Mouse (Mus musculus) midbrain, embryonic 11.5 days (tissue): ENCODE measurements around the gene Tmem132c. TPM values are rescaled to one million over a fixed set of nuclear protein-coding genes. Genes with fewer than 3 reads are reported as not detected.
A peak's percentile ranks its signal among the peaks of the same experiment; 100 is the strongest.

Experiments
- ATAC-seq: fragments of 200-750 bp; cut with Nextera tagmentation; 2 replicates; pipeline ENCODE4 v1.8.0; 2017; ENCODE audit warnings: moderate TSS enrichment, moderate library complexity; ENCODE audit not compliant: low FRiP score
- DNase-seq: peaks from one replicate; pipeline ENCODE4 v3.0.0; 2015; ENCODE audit warnings: low spot score; ENCODE audit errors: missing footprints
- H3K27ac ChIP-seq: fragments of 300-500 bp; sonication (generic); 2 replicates; pipeline ENCODE4 v1.5.1; 2014; ENCODE audit warnings: low read depth, low read length
- H3K27me3 ChIP-seq: fragments of 300-500 bp; sonication (generic); 2 replicates; pipeline ENCODE4 v1.6.1; 2014; ENCODE audit warnings: mild to moderate bottlenecking, low read length, moderate library complexity, mixed read lengths; ENCODE audit not compliant: control insufficient read depth, insufficient read depth
- H3K36me3 ChIP-seq: fragments of 300-500 bp; sonication (generic); 2 replicates; pipeline ENCODE4 v1.6.1; 2014; ENCODE audit warnings: mild to moderate bottlenecking, low read length, moderate library complexity, mixed read lengths; ENCODE audit not compliant: control insufficient read depth, insufficient read depth
- H3K4me1 ChIP-seq: fragments of 300-500 bp; sonication (generic); 2 replicates; pipeline ENCODE4 v1.6.1; 2014; ENCODE audit warnings: low read length; ENCODE audit not compliant: control insufficient read depth, insufficient read depth
- H3K4me2 ChIP-seq: fragments of 300-500 bp; sonication (generic); 2 replicates; pipeline ENCODE4 v1.6.1; 2014; ENCODE audit warnings: mild to moderate bottlenecking, moderate library complexity
- H3K4me3 ChIP-seq: fragments of 300-500 bp; sonication (generic); 2 replicates; pipeline ENCODE4 v1.5.1; 2014; ENCODE audit warnings: low read depth, low read length
- H3K9ac ChIP-seq: fragments of 300-500 bp; sonication (generic); 2 replicates; pipeline ENCODE4 v1.6.1; 2014; ENCODE audit warnings: low read length
- H3K9me3 ChIP-seq: fragments of 300-500 bp; sonication (generic); 2 replicates; pipeline ENCODE4 v1.6.1; 2016; ENCODE audit warnings: low read length; ENCODE audit not compliant: control insufficient read depth
- WGBS: fragments of 180-500 bp; shearing (Covaris S2); extraction: QIAGEN DNeasy Blood & Tissue Kit; methylation state at CpG from one replicate; pipeline ENCODE4 v1.1.7; 2014; 5-methylcytosine and 5-hydroxymethylcytosine counted together
- polyA plus RNA-seq: library from polyadenylated mRNA; unstranded; fragments of >200 nt; fragmentation: Nextera tagmentation; extraction: Ambion mirVana; gene quantifications from 2 replicates; pipeline ENCODE4 v1.2.1, GENCODE M21; 2014

Tmem132c gene
- polyA plus RNA-seq, 1 experiment from 2014 or later = 16.3 TPM

- H3K4me2 ChIP-seq = no peak overlapping the region
- DNase-seq = peak; percentile 33
- H3K9ac ChIP-seq = no peak overlapping the region
- no peaks in the 10 kb centered on the region for H3K9me3 ChIP-seq
- H3K4me1 ChIP-seq = no peaks in the 10 kb centered on the region
- no peak overlapping the region for H3K27ac ChIP-seq
- WGBS = 82% methylated on average over 9 of the region's 9 CpGs
- no peaks in the 10 kb centered on the region for H3K36me3 ChIP-seq
- H3K4me3 ChIP-seq = no peak overlapping the region
- no peaks in the 10 kb centered on the region for H3K27me3 ChIP-seq
- ATAC-seq = no peak
Observed at GRCm38 (mm10) chr5:127431561-127431960, 190.0 kb downstream of the Tmem132c start.

- no peak for DNase-seq
- Histone ChIP-seq H3K9ac (no peak overlapping the region), H3K36me3 (no peaks in the 10 kb centered on the region), H3K27me3 (no peaks in the 10 kb centered on the region), H3K4me1 (peaks cover under 1% of the 10 kb centered on the region; the same call in 1 of the 2 replicates), H3K27ac (no peak overlapping the region), H3K4me2 (no peak overlapping the region), H3K9me3 (no peaks in the 10 kb centered on the region; the same call in 1 of the 2 replicates), H3K4me3 (no peak overlapping the region)
- no peak for ATAC-seq
- WGBS = 92% methylated on average over 5 of the region's 5 CpGs
Observed at GRCm38 (mm10) chr5:127436836-127437235, 195.2 kb downstream of the Tmem132c start.

GRCm38 (mm10) chr5:127438639-127439038 lies 197.0 kb downstream of the Tmem132c start:
- Histone ChIP-seq H3K27me3 (no peaks in the 10 kb centered on the region), H3K27ac (no peak overlapping the region), H3K9me3 (no peaks in the 10 kb centered on the region; the same call in 1 of the 2 replicates), H3K4me2 (no peak overlapping the region), H3K4me1 (peaks cover 5% of the 10 kb centered on the region; the same call in 1 of the 2 replicates), H3K9ac (no peak overlapping the region), H3K4me3 (no peak overlapping the region), H3K36me3 (no peaks in the 10 kb centered on the region)
- WGBS = 92% methylated on average over 4 of the region's 4 CpGs
- ATAC-seq = no peak
- DNase-seq = no peak

- Histone ChIP-seq H3K4me2 (no peak overlapping the region), H3K4me1 (peaks cover 5% of the 10 kb centered on the region; the same call in 1 of the 2 replicates), H3K4me3 (no peak overlapping the region), H3K9me3 (no peaks in the 10 kb centered on the region; the same call in 1 of the 2 replicates), H3K27ac (no peak overlapping the region), H3K9ac (no peak overlapping the region), H3K36me3 (no peaks in the 10 kb centered on the region), H3K27me3 (no peaks in the 10 kb centered on the region)
- WGBS = 34% methylated on average over 10 of the region's 10 CpGs
- ATAC-seq (peak; percentile 78), DNase-seq (no peak)
Observed at GRCm38 (mm10) chr5:127441963-127442362, 200.4 kb downstream of the Tmem132c start.

- no peaks in the 10 kb centered on the region for H3K9me3 ChIP-seq
- no peaks in the 10 kb centered on the region for H3K4me1 ChIP-seq
- H3K9ac ChIP-seq = no peak overlapping the region
- H3K27me3 ChIP-seq = no peaks in the 10 kb centered on the region
- no peaks in the 10 kb centered on the region for H3K36me3 ChIP-seq
- no peak for ATAC-seq
- H3K4me2 ChIP-seq = no peak overlapping the region
- 31% methylated on average over 4 of the region's 4 CpGs for WGBS
- H3K4me3 ChIP-seq = no peak overlapping the region
- DNase-seq = peak; percentile 90
- no peak overlapping the region for H3K27ac ChIP-seq
Observed at GRCm38 (mm10) chr5:127453580-127453979, 212.0 kb downstream of the Tmem132c start.

GRCm38 (mm10) chr5:127454068-127454467 lies 212.5 kb downstream of the Tmem132c start:
- Histone ChIP-seq H3K9ac (no peak overlapping the region), H3K27me3 (no peaks in the 10 kb centered on the region), H3K9me3 (no peaks in the 10 kb centered on the region), H3K4me1 (no peaks in the 10 kb centered on the region), H3K36me3 (no peaks in the 10 kb centered on the region), H3K4me3 (no peak overlapping the region), H3K4me2 (no peak overlapping the region), H3K27ac (no peak overlapping the region)
- WGBS = 75% methylated on average over 7 of the region's 7 CpGs
- ATAC-seq = no peak
- no peak for DNase-seq

GRCm38 (mm10) chr5:127456076-127456475 lies 214.5 kb downstream of the Tmem132c start:
- H3K36me3 ChIP-seq = no peaks in the 10 kb centered on the region
- H3K27ac ChIP-seq = no peak overlapping the region
- no peaks in the 10 kb centered on the region for H3K27me3 ChIP-seq
- no peak overlapping the region for H3K4me3 ChIP-seq
- H3K4me1 ChIP-seq = no peaks in the 10 kb centered on the region
- ATAC-seq (no peak), DNase-seq (no peak)
- no peak overlapping the region for H3K4me2 ChIP-seq
- no peak overlapping the region for H3K9ac ChIP-seq
- WGBS = 91% methylated on average over 10 of the region's 10 CpGs
- H3K9me3 ChIP-seq = no peaks in the 10 kb centered on the region

GRCm38 (mm10) chr5:127468151-127468550 lies 226.5 kb downstream of the Tmem132c start:
- Histone ChIP-seq H3K4me3 (no peak overlapping the region), H3K9me3 (no peaks in the 10 kb centered on the region), H3K27me3 (no peaks in the 10 kb centered on the region), H3K4me1 (no peaks in the 10 kb centered on the region; the same call in 1 of the 2 replicates), H3K4me2 (no peak overlapping the region), H3K36me3 (no peaks in the 10 kb centered on the region), H3K27ac (no peak overlapping the region), H3K9ac (no peak overlapping the region)
- no peak for ATAC-seq
- WGBS = 63% methylated on average over 5 of the region's 5 CpGs
- no peak for DNase-seq

GRCm38 (mm10) chr5:127470351-127470750 lies 228.7 kb downstream of the Tmem132c start:
- ATAC-seq (no peak), DNase-seq (no peak)
- H3K9ac ChIP-seq = no peak overlapping the region
- H3K4me3 ChIP-seq = no peak overlapping the region
- no peaks in the 10 kb centered on the region for H3K27me3 ChIP-seq
- H3K27ac ChIP-seq = no peak overlapping the region
- no peak overlapping the region for H3K4me2 ChIP-seq
- H3K4me1 ChIP-seq = no peaks in the 10 kb centered on the region; the same call in 1 of the 2 replicates
- H3K9me3 ChIP-seq = no peaks in the 10 kb centered on the region
- no peaks in the 10 kb centered on the region for H3K36me3 ChIP-seq
- 26% methylated on average over 3 of the region's 3 CpGs for WGBS
